Mouse (Mus musculus) kidney, embryonic 14.5 days (tissue): Measurements from ENCODE around the gene Glis1. TPM values are rescaled to one million over a fixed set of nuclear protein-coding genes. Genes with fewer than 3 reads are reported as not detected.

Experiments
- ATAC-seq: fragments of 200-750 bp; cut with Nextera tagmentation; 2 replicates; pipeline ENCODE4 v1.8.0; 2017; ENCODE audit warnings: moderate number of reproducible peaks, mild to moderate bottlenecking, moderate TSS enrichment, moderate library complexity; ENCODE audit not compliant: low FRiP score, low TSS enrichment
- H3K27ac ChIP-seq: fragments of 300-500 bp; sonication (generic); 2 replicates; pipeline ENCODE4 v1.5.1; 2014; ENCODE audit warnings: low read depth, mild to moderate bottlenecking, low read length, moderate library complexity, mixed read lengths
- H3K27me3 ChIP-seq: fragments of 300-500 bp; sonication (generic); 2 replicates; pipeline ENCODE4 v1.6.1; 2014; ENCODE audit warnings: mild to moderate bottlenecking, low read length; ENCODE audit not compliant: control insufficient read depth, insufficient read depth
- H3K36me3 ChIP-seq: fragments of 300-500 bp; sonication (generic); 2 replicates; pipeline ENCODE4 v1.6.1; 2014; ENCODE audit warnings: low read length, mixed read lengths; ENCODE audit not compliant: control insufficient read depth, insufficient read depth
- H3K4me1 ChIP-seq: fragments of 300-500 bp; sonication (generic); 2 replicates; pipeline ENCODE4 v1.6.1; 2014; ENCODE audit warnings: low read length, mixed read lengths; ENCODE audit not compliant: control insufficient read depth, insufficient read depth
- H3K4me2 ChIP-seq: fragments of 300-500 bp; sonication (generic); replicated peaks from 2 replicates; pipeline ENCODE4 v1.6.1; 2014; ENCODE audit warnings: low read depth, mild to moderate bottlenecking, low read length
- H3K4me3 ChIP-seq: fragments of 300-500 bp; sonication (generic); 2 replicates; pipeline ENCODE4 v1.5.1; 2014; ENCODE audit warnings: mild to moderate bottlenecking, low read length
- H3K9ac ChIP-seq: fragments of 300-500 bp; sonication (generic); 2 replicates; pipeline ENCODE4 v1.6.1; 2014; ENCODE audit warnings: low read depth, mild to moderate bottlenecking, low read length, moderate library complexity
- H3K9me3 ChIP-seq: fragments of 300-500 bp; sonication (generic); 2 replicates; pipeline ENCODE4 v1.6.1; 2016; ENCODE audit warnings: low read length; ENCODE audit not compliant: control insufficient read depth
- WGBS: fragments of 180-500 bp; shearing (Covaris S2); extraction: QIAGEN DNeasy Blood & Tissue Kit; methylation state at CpG from one replicate; pipeline ENCODE4 v1.1.7; 2014; 5-methylcytosine and 5-hydroxymethylcytosine counted together
- polyA plus RNA-seq: library from polyadenylated mRNA; unstranded; fragments of >200 nt; fragmentation: Nextera tagmentation; extraction: Ambion mirVana; gene quantifications from 2 replicates; pipeline ENCODE4 v1.2.1, GENCODE M21; 2014

Glis1 gene
- polyA plus RNA-seq, 1 experiment from 2014 or later: 4.3 TPM

DNA sequence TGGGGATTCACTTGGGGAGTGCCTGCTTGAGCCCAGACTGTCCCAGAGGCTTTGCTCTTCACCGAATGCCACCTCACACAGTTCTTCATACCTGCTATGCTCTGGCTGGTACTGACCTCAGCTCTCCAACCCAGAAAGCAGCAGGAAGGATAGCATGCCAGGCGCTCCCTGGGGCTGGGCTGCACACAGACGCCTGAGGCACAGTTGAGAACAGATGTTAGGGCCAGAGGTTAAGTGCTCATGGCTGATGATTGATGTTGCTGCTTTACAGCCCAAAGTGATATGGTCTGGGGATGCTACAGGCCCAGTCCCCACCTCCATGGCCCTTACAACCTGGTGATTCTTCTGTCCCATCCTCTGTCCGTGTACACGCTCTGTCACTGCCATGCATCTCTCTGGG lies 190.6 kb downstream of the Glis1 start:
- H3K36me3 ChIP-seq: no peaks in the 10 kb centered on the region
- 29% methylated on average over 5 of the region's 5 CpGs for WGBS
- H3K4me3 ChIP-seq: no peak overlapping the region
- H3K9ac ChIP-seq: no peak overlapping the region
- peaks cover 10% of the 10 kb centered on the region; the same call in 1 of the 2 replicates for H3K4me1 ChIP-seq
- no peak overlapping the region for H3K4me2 ChIP-seq
- no peak overlapping the region for H3K27ac ChIP-seq
- H3K9me3 ChIP-seq: no peaks in the 10 kb centered on the region
- H3K27me3 ChIP-seq: no peaks in the 10 kb centered on the region
- peak; percentile 71 for ATAC-seq

- Histone ChIP-seq H3K4me3 (no peak overlapping the region), H3K4me1 (peaks cover 10% of the 10 kb centered on the region; the same call in 1 of the 2 replicates), H3K27me3 (no peaks in the 10 kb centered on the region), H3K27ac (no peak overlapping the region), H3K4me2 (no peak overlapping the region), H3K9ac (no peak overlapping the region), H3K9me3 (no peaks in the 10 kb centered on the region), H3K36me3 (no peaks in the 10 kb centered on the region)
- 64% methylated on average over 4 of the region's 4 CpGs for WGBS
- no peak for ATAC-seq
Measured at GRCm38 (mm10) chr4:107628226-107628625, 193.8 kb downstream of the Glis1 start.

GRCm38 (mm10) chr4:107628921-107629411 lies 194.6 kb downstream of the Glis1 start:
- H3K4me2 ChIP-seq: no peak overlapping the region
- H3K27me3 ChIP-seq: no peaks in the 10 kb centered on the region
- WGBS: 37% methylated on average over 17 of the region's 17 CpGs
- peaks cover 10% of the 10 kb centered on the region; the same call in 1 of the 2 replicates for H3K4me1 ChIP-seq
- H3K9me3 ChIP-seq: no peaks in the 10 kb centered on the region
- no peaks in the 10 kb centered on the region for H3K36me3 ChIP-seq
- no peak overlapping the region for H3K9ac ChIP-seq
- H3K27ac ChIP-seq: no peak overlapping the region
- no peak overlapping the region for H3K4me3 ChIP-seq
- ATAC-seq: peak; percentile 43; the same call in 1 of the 2 replicates

GRCm38 (mm10) chr4:107634631-107635030 lies 200.2 kb downstream of the Glis1 start:
- Histone ChIP-seq H3K27me3 (no peaks in the 10 kb centered on the region), H3K36me3 (no peaks in the 10 kb centered on the region), H3K4me1 (no peaks in the 10 kb centered on the region), H3K4me2 (no peak overlapping the region), H3K27ac (no peak overlapping the region), H3K4me3 (no peak overlapping the region), H3K9me3 (no peaks in the 10 kb centered on the region), H3K9ac (no peak overlapping the region)
- 74% methylated on average over 6 of the region's 6 CpGs for WGBS
- no peak for ATAC-seq

GRCm38 (mm10) chr4:107636099-107636498 lies 201.7 kb downstream of the Glis1 start:
- H3K27ac ChIP-seq: no peak overlapping the region
- H3K36me3 ChIP-seq: no peaks in the 10 kb centered on the region
- no peaks in the 10 kb centered on the region for H3K9me3 ChIP-seq
- no peak overlapping the region for H3K4me3 ChIP-seq
- H3K4me2 ChIP-seq: no peak overlapping the region
- H3K27me3 ChIP-seq: no peaks in the 10 kb centered on the region
- ATAC-seq: no peak
- H3K9ac ChIP-seq: no peak overlapping the region
- 73% methylated on average over 6 of the region's 6 CpGs for WGBS
- H3K4me1 ChIP-seq: no peaks in the 10 kb centered on the region

GRCm38 (mm10) chr4:107637670-107638069 lies 203.3 kb downstream of the Glis1 start:
- 63% methylated on average over 3 of the region's 3 CpGs for WGBS
- no peak for ATAC-seq
- no peaks in the 10 kb centered on the region for H3K27me3 ChIP-seq
- H3K9me3 ChIP-seq: no peaks in the 10 kb centered on the region
- H3K4me1 ChIP-seq: no peaks in the 10 kb centered on the region
- no peaks in the 10 kb centered on the region for H3K36me3 ChIP-seq
- no peak overlapping the region for H3K4me2 ChIP-seq
- no peak overlapping the region for H3K9ac ChIP-seq
- H3K4me3 ChIP-seq: no peak overlapping the region
- H3K27ac ChIP-seq: no peak overlapping the region

- no peak overlapping the region for H3K27ac ChIP-seq
- H3K4me1 ChIP-seq: no peaks in the 10 kb centered on the region
- no peaks in the 10 kb centered on the region for H3K36me3 ChIP-seq
- no peak overlapping the region for H3K9ac ChIP-seq
- H3K27me3 ChIP-seq: no peaks in the 10 kb centered on the region
- no peaks in the 10 kb centered on the region for H3K9me3 ChIP-seq
- ATAC-seq: no peak
- no peak overlapping the region for H3K4me3 ChIP-seq
- 68% methylated on average over 10 of the region's 10 CpGs for whole genome bisulfite sequencing
- no peak overlapping the region for H3K4me2 ChIP-seq
Measured at GRCm38 (mm10) chr4:107638303-107638702, 203.9 kb downstream of the Glis1 start.

- no peak overlapping the region for H3K4me3 ChIP-seq
- H3K27ac ChIP-seq: no peak overlapping the region
- H3K9me3 ChIP-seq: no peaks in the 10 kb centered on the region
- 69% methylated on average over 4 of the region's 4 CpGs for WGBS
- no peak overlapping the region for H3K4me2 ChIP-seq
- no peak for ATAC-seq
- no peaks in the 10 kb centered on the region for H3K27me3 ChIP-seq
- no peaks in the 10 kb centered on the region for H3K4me1 ChIP-seq
- no peak overlapping the region for H3K9ac ChIP-seq
- no peaks in the 10 kb centered on the region for H3K36me3 ChIP-seq
Measured at GRCm38 (mm10) chr4:107641624-107642023, 207.2 kb downstream of the Glis1 start.

DNA sequence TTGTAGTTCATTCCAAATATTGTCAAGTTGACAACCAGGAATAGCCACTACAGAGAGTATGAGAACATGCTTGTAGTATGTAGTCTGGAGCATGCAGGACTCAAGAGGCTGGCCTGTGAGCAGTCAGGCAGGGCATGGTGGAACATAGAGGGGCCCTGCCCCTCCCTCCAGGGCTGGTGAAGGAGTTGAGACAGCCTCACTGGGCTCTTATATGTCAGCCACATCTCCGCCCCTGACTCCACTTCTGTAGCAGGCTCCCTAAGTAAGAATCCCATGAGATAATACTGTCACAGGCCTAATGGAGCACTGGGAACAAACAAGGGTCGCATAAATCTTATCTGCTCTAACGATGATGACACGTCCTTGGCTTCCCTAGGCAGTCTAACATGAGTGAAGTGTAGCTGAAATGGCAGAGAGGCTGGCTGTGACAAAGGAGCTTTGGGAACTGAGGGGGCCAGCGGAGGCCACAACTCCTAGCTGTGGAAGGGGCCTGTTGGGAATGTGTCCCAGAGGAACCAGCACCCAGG lies 214.6 kb downstream of the Glis1 start:
- Histone ChIP-seq H3K36me3 (no peaks in the 10 kb centered on the region), H3K27me3 (no peaks in the 10 kb centered on the region), H3K9ac (no peak overlapping the region), H3K27ac (no peak overlapping the region), H3K9me3 (no peaks in the 10 kb centered on the region), H3K4me1 (no peaks in the 10 kb centered on the region), H3K4me2 (no peak overlapping the region), H3K4me3 (no peak overlapping the region)
- WGBS: 68% methylated on average over 5 of the region's 5 CpGs
- ATAC-seq: 0 out of 2 replicates have a peak, but pooled peaks have one; percentile 14
